Mouse (Mus musculus) spleen, adult 18-20 months (tissue): ENCODE results near the gene Lrrc8b.

Experiments used
- DNase-seq, 2 experiments: peaks; one replicate each; pipeline ENCODE4 v3.0.0; 2022; ENCODE audit warnings: mixed read lengths in 2 of 2

The Lrrc8b gene

DNA sequence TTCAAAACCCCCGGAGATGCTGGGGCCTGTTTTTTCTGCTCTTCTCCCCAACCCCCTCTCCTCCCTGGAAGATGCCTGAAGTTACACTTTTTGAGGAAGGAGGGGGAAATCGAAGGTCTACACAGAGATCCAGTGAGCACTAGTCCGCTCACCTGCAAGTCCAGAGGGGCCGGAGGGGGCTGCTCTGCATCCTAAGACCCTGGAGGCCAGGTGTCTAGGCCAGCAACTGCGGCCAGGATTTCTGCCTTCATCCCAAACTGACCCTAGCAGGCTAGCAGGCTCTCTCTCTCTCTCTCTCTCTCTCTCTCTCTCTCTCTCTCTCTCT is 104.4 kb downstream of the Lrrc8b start:
- no peak for DNase-seq

DNA sequence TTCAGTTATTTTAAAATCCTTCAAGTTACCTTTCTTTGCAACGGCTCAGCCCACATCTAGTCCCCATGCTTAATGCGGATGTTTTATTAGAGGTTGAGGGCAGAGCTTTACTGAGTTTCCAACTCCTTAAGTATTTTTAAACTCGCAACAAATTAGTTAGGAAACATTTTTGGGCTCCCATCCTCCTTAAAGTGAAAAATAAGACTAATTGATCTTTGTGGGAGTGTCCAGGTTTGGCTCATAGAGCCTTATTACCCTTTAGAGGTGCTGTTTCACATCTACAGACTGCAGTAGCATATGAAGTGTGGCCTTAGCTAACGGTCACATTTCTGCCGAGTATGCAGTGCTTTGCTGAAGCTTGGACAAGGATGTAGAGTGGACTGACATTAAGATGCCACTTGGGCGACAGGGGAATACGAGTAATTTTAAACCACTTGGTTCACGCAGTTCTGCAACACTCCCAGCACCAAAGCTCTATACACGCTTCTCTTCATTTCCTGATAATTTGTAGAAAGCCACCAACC is 104.9 kb downstream of the Lrrc8b start:
- no peak for DNase-seq

DNA sequence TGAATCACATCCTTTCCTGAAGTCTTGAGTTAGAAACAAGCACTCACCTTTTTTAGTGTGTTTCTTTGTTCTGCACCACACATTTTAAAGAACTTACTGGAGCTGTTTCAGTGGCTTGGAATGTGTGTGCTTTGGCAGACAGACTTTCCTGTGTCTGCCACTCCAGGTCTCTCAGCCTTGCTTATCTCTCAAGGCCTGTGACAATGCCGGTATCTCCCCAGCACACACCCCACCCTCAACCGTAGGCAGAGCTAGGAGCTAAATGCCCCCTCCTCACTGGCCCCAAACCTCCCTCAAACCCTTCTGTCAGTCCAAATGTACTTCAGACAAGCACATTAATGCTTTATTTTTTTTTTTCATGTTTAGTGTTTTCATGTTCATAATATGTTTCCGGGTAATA is 107.9 kb downstream of the Lrrc8b start:
- no peak for DNase-seq

DNA sequence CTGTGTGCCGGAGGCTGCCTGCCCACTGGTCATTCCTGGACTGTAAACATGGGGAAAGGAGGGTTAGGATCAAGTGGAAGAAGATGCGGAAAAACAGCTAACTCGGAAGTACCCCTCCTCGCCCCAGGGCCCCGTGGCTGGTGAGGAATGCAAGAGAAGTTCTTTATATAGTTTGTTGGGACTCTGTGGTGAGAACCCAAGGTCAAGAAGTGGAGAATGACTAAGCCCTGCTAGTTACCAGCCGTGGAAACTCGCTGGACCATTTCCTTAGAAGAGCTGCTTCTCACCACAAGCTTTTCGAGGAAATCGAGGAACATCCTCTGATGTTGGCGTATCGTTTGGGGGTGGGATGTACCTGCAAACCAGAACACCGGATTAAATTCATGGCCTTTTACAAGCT is 109.4 kb downstream of the Lrrc8b start:
- DNase-seq, result no peak

DNA sequence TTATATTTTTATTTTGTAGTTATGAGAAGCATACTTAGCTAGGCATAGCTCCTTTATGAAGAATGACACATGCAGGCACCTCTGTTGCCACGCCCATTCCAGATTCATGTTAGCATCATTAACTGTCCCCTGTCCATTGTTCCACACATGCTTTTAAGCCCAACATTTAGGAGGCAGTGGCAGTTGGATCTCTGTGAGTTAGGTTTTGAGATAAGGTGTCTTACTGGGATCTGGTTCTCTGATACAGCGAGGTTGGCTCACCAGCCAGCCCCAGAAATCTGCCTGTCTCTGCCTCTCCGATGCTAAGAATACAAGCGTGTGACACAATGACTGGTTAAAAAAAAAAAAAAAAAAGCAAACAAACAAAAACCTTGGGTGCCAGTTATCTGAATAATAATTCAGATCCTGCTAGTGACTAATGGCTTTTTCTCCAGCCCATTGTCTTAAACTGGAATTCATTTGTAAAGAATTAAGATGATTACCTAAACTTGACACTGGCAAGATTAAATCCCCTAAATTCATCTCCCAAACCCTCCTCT is 110.6 kb downstream of the Lrrc8b start:
- DNase-seq, result no peak

DNA sequence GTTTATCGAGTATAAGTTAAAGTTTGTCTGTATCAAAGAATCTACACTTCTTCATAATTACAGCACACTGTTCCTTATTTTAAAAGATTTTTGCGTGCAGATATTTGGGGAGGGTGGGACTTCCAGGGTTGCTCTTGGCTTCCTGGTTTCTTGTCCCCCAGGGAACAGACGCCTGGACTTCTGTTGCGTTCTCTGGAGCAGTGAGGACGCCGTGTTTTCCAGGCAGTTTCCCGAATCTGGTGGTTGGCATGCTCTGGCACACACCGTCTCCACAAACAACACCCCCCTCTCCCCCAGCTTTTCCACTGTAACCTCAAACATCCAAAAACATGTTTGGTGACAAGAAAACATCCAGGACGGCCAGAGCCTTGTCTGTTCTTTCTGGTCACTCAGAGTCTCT is 111.2 kb downstream of the Lrrc8b start:
- no peak for DNase-seq

DNA sequence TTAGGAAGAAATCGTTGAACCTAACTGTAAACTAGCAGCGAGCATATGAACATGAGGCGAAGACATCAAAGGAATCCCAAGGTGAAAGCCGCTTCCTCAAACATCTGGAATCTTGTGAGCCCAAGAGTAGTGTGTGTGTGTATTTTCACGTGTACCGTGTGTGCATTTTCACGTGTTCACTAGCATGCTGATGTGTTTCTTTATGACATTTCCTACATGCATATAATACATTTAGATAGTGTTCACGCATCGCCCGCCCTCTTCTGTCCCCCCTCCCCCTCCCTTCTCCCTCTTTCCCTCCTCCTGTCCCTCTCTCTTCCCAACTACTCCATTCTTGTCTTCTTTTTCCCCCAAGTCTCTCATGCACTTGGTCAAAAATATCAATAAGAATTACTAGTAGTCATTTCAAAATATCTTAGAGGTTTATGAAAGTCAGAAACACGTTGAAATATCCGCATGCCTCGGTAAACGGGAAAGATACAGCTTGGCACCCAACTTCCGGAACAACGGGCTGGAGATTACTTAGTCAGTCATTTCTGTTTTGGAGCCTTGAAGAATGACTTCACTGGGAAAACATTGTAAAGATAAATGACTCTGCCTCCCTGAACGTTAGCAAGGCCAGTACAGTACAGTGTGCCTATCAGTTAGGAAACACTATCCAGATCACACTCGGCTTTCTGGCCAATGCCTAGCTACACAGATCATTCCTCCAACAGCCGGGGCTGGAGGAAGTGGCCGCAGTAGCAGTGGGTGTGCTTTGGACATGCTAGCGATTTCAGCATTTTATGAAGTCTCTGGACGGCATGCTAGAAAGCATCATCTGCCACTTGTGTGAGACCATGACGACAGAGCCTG is 112.1 kb downstream of the Lrrc8b start:
- no peak for DNase-seq

DNA sequence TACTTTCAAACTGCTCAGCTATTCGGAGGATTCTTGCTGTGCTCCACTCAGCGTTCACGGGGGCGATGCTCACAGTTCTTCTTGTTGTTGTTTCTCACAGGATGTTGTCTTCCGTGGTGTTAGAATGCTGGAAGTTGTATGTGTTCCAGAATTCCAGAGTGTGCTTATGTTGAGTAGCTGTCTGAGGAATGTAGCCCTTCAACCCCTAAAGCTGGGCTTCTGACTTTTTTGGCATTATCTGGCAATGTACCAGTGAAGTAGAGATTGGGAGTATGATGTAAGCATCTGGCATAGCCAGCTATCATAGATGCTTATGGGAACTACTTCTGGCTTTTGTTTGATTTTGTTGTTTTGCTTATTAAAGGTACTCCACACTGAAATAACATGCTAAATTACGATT is 115.0 kb downstream of the Lrrc8b start:
- no peak for DNase-seq

DNA sequence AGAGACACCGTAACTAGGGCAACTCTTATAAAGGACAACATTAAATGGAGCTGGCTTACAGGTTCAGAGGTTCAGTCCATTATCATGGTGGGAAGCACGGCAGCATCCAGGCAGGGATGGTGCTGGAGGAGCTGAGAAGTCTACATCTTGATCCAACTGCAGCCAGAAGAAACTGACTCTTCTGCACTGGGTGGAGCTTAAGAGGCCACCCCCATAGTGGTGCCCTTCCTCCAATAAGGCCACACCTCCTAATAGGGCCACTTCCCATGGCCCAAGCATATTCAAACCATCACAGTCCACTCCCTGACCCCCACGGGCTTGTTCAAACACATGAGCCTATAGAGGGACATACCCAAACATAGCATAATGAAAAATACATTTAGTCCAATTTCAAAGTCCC is 119.6 kb downstream of the Lrrc8b start:
- no peak for DNase-seq

DNA sequence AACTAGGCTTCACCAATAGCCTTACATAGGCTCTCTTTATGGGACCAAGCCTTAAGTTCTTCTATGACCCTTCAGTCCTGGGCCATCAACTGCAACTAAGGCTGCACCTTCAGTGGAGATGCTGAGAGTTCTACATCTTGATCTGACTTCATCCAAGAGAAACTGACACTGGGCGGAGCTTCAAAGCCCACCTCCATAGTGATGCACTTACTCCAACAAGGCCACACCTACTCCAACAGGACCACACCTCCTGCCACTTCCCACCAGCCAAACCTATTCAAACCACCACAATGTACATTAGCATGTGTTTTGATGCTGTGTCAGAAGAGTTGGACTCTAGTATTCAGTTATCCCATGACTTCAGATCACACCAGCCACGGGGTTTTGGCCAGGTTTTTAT is 120.6 kb downstream of the Lrrc8b start:
- DNase-seq, result no peak

DNA sequence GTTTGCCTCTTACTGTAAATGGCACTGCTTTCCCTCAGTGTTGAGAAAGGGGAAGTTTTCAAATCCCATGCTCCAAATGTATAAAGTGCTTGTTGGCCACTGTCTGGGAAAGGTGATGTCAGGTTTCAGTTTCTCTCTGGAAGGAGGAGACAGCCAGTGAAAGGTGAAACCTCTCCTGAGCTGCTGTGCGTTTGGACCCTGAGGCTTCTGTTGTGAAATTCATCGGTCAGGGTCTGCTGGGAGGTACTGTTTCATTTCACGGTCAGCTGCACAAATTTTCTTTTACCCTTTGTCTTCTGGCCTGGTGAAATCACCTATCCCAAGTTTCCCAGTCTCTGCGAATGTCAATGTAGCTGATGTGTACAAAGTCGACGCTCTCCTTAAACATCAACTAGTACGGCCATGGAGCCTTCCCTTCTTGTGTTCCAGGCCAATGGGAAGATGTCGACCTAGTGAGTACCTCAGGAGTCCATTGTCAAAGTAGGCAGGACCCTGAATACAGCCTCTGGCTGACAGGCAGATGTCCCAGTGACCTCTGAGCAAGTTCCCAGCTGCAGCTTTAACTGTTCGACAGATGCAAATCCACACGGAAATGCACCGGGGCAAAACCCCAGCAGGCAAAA is 121.6 kb downstream of the Lrrc8b start:
- no peak for DNase-seq
